Mouse (Mus musculus) CH12.LX (cell line): ENCODE measurements around the gene Usp25. TPM values are rescaled to one million over a fixed set of nuclear protein-coding genes. Genes with fewer than 3 reads are reported as not detected.

Experiments
- DNase-seq: peaks from one replicate; pipeline ENCODE4 v3.0.0-alpha.2; 2013; ENCODE audit errors: extremely low read depth
- H3K27ac ChIP-seq: 2 replicates; pipeline ENCODE4 v1.5.1; 2012; ENCODE audit warnings: low read depth, mild to moderate bottlenecking, control low read depth, moderate library complexity; ENCODE audit not compliant: insufficient read depth
- H3K27me3 ChIP-seq: replicated peaks from 2 replicates; pipeline ENCODE3; 2012; ENCODE audit warnings: inconsistent platforms
- H3K36me3 ChIP-seq, 2 experiments: replicated peaks in 1 of 2; 2 replicates each; pipeline versions ENCODE3 to v1.6.1; 2012; ENCODE audit warnings: inconsistent platforms in 1 of 2, low read length in 1 of 2, mild to moderate bottlenecking in 1 of 2, mixed read lengths in 1 of 2, moderate library complexity in 1 of 2; ENCODE audit not compliant: control insufficient read depth in 1 of 2, insufficient read depth in 1 of 2
- H3K4me1 ChIP-seq, 2 experiments: 2 replicates each; pipeline ENCODE4 v1.6.1; 2012; ENCODE audit warnings: inconsistent platforms in 1 of 2, moderate library complexity in 1 of 2; ENCODE audit not compliant: insufficient read depth in 2 of 2, control insufficient read depth in 1 of 2
- H3K4me2 ChIP-seq: 2 replicates; pipeline ENCODE4 v1.6.1; 2012; ENCODE audit warnings: low read depth, mild to moderate bottlenecking, control low read depth; ENCODE audit not compliant: poor library complexity, insufficient read depth, severe bottlenecking
- H3K4me3 ChIP-seq, 3 experiments: fragments of 150-350 bp in 1 of 3; sonication (generic) in 1 of 3; replicated peaks in 1 of 3; 2 replicates each; pipeline versions ENCODE3 to v1.5.1; 2011 to 2012; ENCODE audit warnings: low read depth in 2 of 3, low read length in 2 of 3, mild to moderate bottlenecking in 2 of 3, moderate library complexity in 2 of 3, control low read depth in 1 of 3, improper control_type of control experiment in 1 of 3, inconsistent platforms in 1 of 3, mixed read lengths in 1 of 3; ENCODE audit not compliant: poor library complexity in 1 of 3
- H3K79me2 ChIP-seq: replicated peaks from 2 replicates; pipeline ENCODE4 v1.6.1; 2012; ENCODE audit warnings: mild to moderate bottlenecking, moderate library complexity; ENCODE audit not compliant: control insufficient read depth, poor library complexity, insufficient read depth, severe bottlenecking; ENCODE audit errors: extremely low read depth
- H3K9ac ChIP-seq: 2 replicates; pipeline ENCODE4 v1.6.1; 2012; ENCODE audit warnings: low read depth, mild to moderate bottlenecking, control low read depth, moderate library complexity; ENCODE audit not compliant: insufficient read depth
- H3K9me3 ChIP-seq: replicated peaks from 2 replicates; pipeline ENCODE3; 2012; ENCODE audit warnings: low read length, inconsistent platforms, mixed read lengths
- BHLHE40 ChIP-seq: IDR thresholded peaks from 2 replicates; pipeline ENCODE4 v1.6.1; 2011; ENCODE audit warnings: mild to moderate bottlenecking, low read depth, low read length, improper control_type of control experiment
- CHD1 ChIP-seq: IDR thresholded peaks from 2 replicates; pipeline ENCODE4 v1.6.1; 2012; ENCODE audit warnings: low read depth, low read length, improper control_type of control experiment, inconsistent platforms
- CHD2 ChIP-seq: IDR thresholded peaks from 2 replicates; pipeline ENCODE4 v1.6.1; 2011; ENCODE audit warnings: low read length, improper control_type of control experiment
- CTCF ChIP-seq, 2 experiments: IDR thresholded peaks in 1 of 2; conservative IDR thresholded peaks in 1 of 2; 2 replicates each; pipeline ENCODE4 v1.5.1; 2011 to 2012; ENCODE audit warnings: low read depth in 2 of 2, low read length in 2 of 2, improper control_type of control experiment in 1 of 2, inconsistent platforms in 1 of 2, mild to moderate bottlenecking in 1 of 2, moderate library complexity in 1 of 2
- E2F4 ChIP-seq: IDR thresholded peaks from 2 replicates; pipeline ENCODE4 v1.6.1; 2011; ENCODE audit warnings: low read depth, low read length, improper control_type of control experiment; ENCODE audit not compliant: insufficient replicate concordance
- EP300 ChIP-seq: IDR thresholded peaks from 2 replicates; pipeline ENCODE4 v1.6.1; 2011; ENCODE audit warnings: low read length, improper control_type of control experiment
- ETS1 ChIP-seq: conservative IDR thresholded peaks from 2 replicates; pipeline ENCODE4 v1.6.1; 2012; ENCODE audit warnings: low read depth, mild to moderate bottlenecking, inconsistent platforms, low read length, improper control_type of control experiment, moderate library complexity
- GABPA ChIP-seq: IDR thresholded peaks from 2 replicates; pipeline ENCODE4 v1.6.1; 2012; ENCODE audit warnings: low read depth, low read length, improper control_type of control experiment, inconsistent platforms; ENCODE audit not compliant: insufficient replicate concordance
- IRF4 ChIP-seq: IDR thresholded peaks from 2 replicates; pipeline ENCODE4 v1.6.1; 2014; ENCODE audit warnings: low read depth, mild to moderate bottlenecking, inconsistent platforms, low read length, improper control_type of control experiment
- JUN ChIP-seq: IDR thresholded peaks from 2 replicates; pipeline ENCODE4 v1.6.1; 2011; ENCODE audit warnings: low read depth, mild to moderate bottlenecking, low read length, improper control_type of control experiment, moderate library complexity; ENCODE audit not compliant: insufficient read depth
- MAFK ChIP-seq: IDR thresholded peaks from 2 replicates; pipeline ENCODE4 v1.6.1; 2011; ENCODE audit warnings: low read length, improper control_type of control experiment; ENCODE audit not compliant: insufficient replicate concordance
- MAX ChIP-seq: IDR thresholded peaks from 2 replicates; pipeline ENCODE4 v1.6.1; 2011; ENCODE audit warnings: low read length, improper control_type of control experiment
- MAZ ChIP-seq: IDR thresholded peaks from 2 replicates; pipeline ENCODE4 v1.6.1; 2012; ENCODE audit warnings: low read depth, mild to moderate bottlenecking, inconsistent platforms, low read length, improper control_type of control experiment, moderate library complexity
- MXI1 ChIP-seq: IDR thresholded peaks from 2 replicates; pipeline ENCODE4 v1.6.1; 2011; ENCODE audit warnings: mild to moderate bottlenecking, low read depth, low read length, improper control_type of control experiment
- NELFE ChIP-seq: IDR thresholded peaks from 2 replicates; pipeline ENCODE4 v1.6.1; 2011; ENCODE audit warnings: low read depth, low read length, improper control_type of control experiment
- RAD21 ChIP-seq: IDR thresholded peaks from 2 replicates; pipeline ENCODE4 v1.6.1; 2011; ENCODE audit warnings: low read depth, mild to moderate bottlenecking, low read length, improper control_type of control experiment, moderate library complexity
- RCOR1 ChIP-seq: conservative IDR thresholded peaks from 2 replicates; pipeline ENCODE4 v1.6.1; 2012; ENCODE audit warnings: low read depth, mild to moderate bottlenecking, inconsistent platforms, low read length, improper control_type of control experiment
- SMC3 ChIP-seq: IDR thresholded peaks from 2 replicates; pipeline ENCODE4 v1.6.1; 2011; ENCODE audit warnings: low read depth, low read length, improper control_type of control experiment
- TBP ChIP-seq: conservative IDR thresholded peaks from 2 replicates; pipeline ENCODE4 v1.6.1; 2011; ENCODE audit warnings: low read depth, low read length, improper control_type of control experiment
- TCF12 ChIP-seq: IDR thresholded peaks from 2 replicates; pipeline ENCODE4 v1.6.1; 2014; ENCODE audit warnings: low read depth, mild to moderate bottlenecking, inconsistent platforms, low read length, improper control_type of control experiment
- UBTF ChIP-seq: IDR thresholded peaks from 2 replicates; pipeline ENCODE4 v1.6.1; 2012; ENCODE audit warnings: low read depth, mild to moderate bottlenecking, inconsistent platforms, low read length, improper control_type of control experiment, moderate library complexity
- ZKSCAN1 ChIP-seq: IDR thresholded peaks from 2 replicates; pipeline ENCODE4 v1.6.1; 2012; ENCODE audit warnings: low read depth, inconsistent platforms, low read length, improper control_type of control experiment, borderline replicate concordance
- ZMIZ1 ChIP-seq: IDR thresholded peaks from 2 replicates; pipeline ENCODE4 v1.6.1; 2012; ENCODE audit warnings: low read depth, mild to moderate bottlenecking, inconsistent platforms, low read length, improper control_type of control experiment
- ZNF384 ChIP-seq: IDR thresholded peaks from 2 replicates; pipeline ENCODE4 v1.6.1; 2012; ENCODE audit warnings: low read depth, low read length, improper control_type of control experiment, inconsistent platforms
- dilution Hi-C: fragments of 300-500 bp; cut with MboI; formaldehyde crosslinking; loops from 2 replicates; pipeline ENCODE4 v1.14.3; 2020; ENCODE audit warnings: low sequenced_read_pairs; ENCODE audit not compliant: extremely low pct_unique_long_range_greater_than_20kb, extremely low pct_ligation_motif_present
- in situ Hi-C: fragments of 300-500 bp; cut with MboI; formaldehyde crosslinking; loops from 3 replicates; pipeline ENCODE4 v1.14.3; 2019; ENCODE audit warnings: low sequenced_read_pairs, low pct_ligation_motif_present, low pct_unique_long_range_greater_than_20kb, mixed read lengths
- polyA plus RNA-seq: library from polyadenylated mRNA; unstranded; fragments of >175 nt; gene quantifications from 2 replicates; pipeline ENCODE4 v1.2.1, GENCODE M21; 2012; ENCODE audit warnings: low read depth; ENCODE audit not compliant: insufficient read length
- total RNA-seq, 2 experiments: library from RNA; depleted of rRNA; stranded (reverse); fragments of 300-350 nt in 1 of 2; fragments of >200 nt in 1 of 2; gene quantifications; 2 replicates each; pipeline ENCODE4 v1.2.3; 2012 to 2014

The Usp25 gene
- total and polyA plus RNA-seq, 3 experiments: 30.5 to 42.1 (median 32.5) TPM

DNA sequence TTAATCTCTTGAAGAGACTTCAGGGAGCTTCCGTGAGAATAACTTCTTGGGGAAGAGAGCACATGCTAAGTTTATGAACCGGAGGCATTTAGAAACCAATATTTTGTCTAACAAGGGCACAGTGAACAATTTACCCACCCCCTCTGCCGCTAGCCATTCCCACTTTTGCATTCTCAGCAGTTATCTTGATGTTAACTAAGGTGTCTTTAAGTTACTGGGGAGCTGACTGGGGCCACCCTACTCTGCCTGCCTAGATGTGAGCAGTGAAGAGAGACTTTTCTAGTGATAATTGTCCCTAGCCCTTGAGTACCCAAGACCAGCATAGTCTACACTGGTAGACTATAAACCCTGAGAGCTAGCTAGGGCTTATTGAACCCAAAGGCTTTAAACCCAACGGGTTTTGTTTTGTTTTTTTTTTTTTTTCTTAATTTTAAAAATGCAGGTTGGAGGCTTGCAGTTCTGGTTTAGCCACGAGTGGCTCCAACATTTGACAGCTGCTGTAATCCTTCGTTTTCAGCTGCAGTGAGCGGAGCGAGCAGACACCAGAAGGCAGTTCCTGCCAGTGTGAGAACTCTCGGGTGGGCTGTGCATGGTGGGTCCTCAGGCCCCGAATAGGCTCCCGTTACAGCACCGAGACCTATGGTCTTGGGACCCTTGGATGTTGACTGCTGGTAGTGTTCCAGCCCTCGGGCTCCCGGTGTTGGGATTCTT is 14.6 kb downstream of the Usp25 start:
- Histone ChIP-seq H3K36me3 (peaks cover 2 to 54% of the 10 kb centered on the region in 2 experiments), H3K27ac (no peak overlapping the region), H3K4me1 (peaks cover 0 to 8% of the 10 kb centered on the region in 2 experiments; a peak in 2 of 4 replicates), H3K27me3 (no peaks in the 10 kb centered on the region), H3K4me2 (no peak overlapping the region), H3K4me3 (no peak overlapping the region), H3K9me3 (no peaks in the 10 kb centered on the region), H3K9ac (no peak overlapping the region), H3K79me2 (peaks cover 14% of the 10 kb centered on the region)
- in situ Hi-C loops: no loop called here
- no peak for TF ChIP-seq MAZ
- TF ChIP-seq EP300: no peak
- no peak for TF ChIP-seq E2F4
- no peak for TF ChIP-seq GABPA
- TF ChIP-seq BHLHE40: no peak
- TF ChIP-seq RAD21: no peak
- TF ChIP-seq CHD1: no peak
- no peak for TF ChIP-seq SMC3
- TF ChIP-seq ZMIZ1: no peak
- no peak for TF ChIP-seq RCOR1
- no peak for TF ChIP-seq MAFK
- TF ChIP-seq ZNF384: no peak
- TF ChIP-seq ETS1: no peak
- no peak for TF ChIP-seq CHD2
- TF ChIP-seq MAX: no peak
- no peak for TF ChIP-seq MXI1
- DNase-seq: no peak
- dilution Hi-C loops: no loop called here

DNA sequence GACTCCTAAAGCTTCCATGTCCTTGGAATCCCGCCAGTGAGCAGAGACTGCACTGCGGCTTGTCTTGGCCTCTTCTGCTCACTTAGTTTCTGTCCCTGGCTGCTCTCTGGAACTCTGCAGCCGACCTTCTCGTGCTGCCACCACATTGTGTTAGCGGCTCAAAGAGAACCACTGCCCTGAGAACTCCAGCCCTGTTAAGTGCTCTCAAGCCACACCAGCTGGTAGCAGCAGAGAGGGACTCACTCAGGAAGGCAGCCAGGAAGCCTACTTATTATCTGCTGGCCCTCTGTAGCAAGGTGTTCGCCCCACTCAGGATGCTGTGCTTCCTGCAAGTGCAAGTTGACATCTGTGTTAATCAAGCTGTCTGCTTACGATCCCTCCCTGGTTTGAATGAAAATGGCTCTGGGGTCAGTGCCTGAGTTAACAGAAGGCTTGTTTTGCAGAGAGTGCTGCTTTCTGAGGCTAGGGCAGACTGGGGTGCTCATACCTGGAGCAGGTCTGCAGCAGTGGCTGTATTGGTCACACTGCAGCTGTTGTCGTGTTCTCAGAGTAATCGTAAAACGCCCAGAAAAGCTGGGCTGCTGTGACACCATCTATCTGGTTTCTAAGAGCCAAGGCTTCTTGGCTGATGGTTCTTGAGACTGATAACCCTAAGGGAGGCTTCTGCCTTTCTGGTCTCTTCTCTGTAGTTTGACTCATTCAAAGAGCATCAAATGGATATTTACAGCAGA is 15.3 kb downstream of the Usp25 start:
- no peak overlapping the region for H3K9ac ChIP-seq
- in situ Hi-C loops: no loop called here
- no peak overlapping the region for H3K4me3 ChIP-seq
- H3K27ac ChIP-seq: no peak overlapping the region
- no peak for DNase-seq
- peaks cover 11% of the 10 kb centered on the region; the same call in 1 of the 2 replicates for H3K79me2 ChIP-seq
- dilution Hi-C loops: no loop called here
- H3K9me3 ChIP-seq: no peaks in the 10 kb centered on the region
- peaks cover 0 to 8% of the 10 kb centered on the region in 2 experiments; a peak in 2 of 4 replicates for H3K4me1 ChIP-seq
- H3K27me3 ChIP-seq: no peaks in the 10 kb centered on the region
- H3K4me2 ChIP-seq: no peak overlapping the region
- TF ChIP-seq NELFE: no peak
- no peak for TF ChIP-seq TCF12
- no peak for TF ChIP-seq UBTF
- no peak for TF ChIP-seq CTCF (conservative IDR thresholded peaks at IDR 0.05 in 1 of 2, IDR thresholded peaks at IDR 0.05 in 1 of 2; ENCODE audit: low read depth in 2 of 2, low read length in 2 of 2)
- TF ChIP-seq ZKSCAN1: no peak
- no peak for TF ChIP-seq JUN
- TF ChIP-seq E2F4: no peak
- no peak for TF ChIP-seq RAD21
- TF ChIP-seq IRF4: no peak
- no peak for TF ChIP-seq MAX
- no peak for TF ChIP-seq TBP
- TF ChIP-seq MXI1: no peak
- TF ChIP-seq BHLHE40: no peak
- peaks cover 2 to 56% of the 10 kb centered on the region in 2 experiments for H3K36me3 ChIP-seq
